Mouse (Mus musculus): ENCODE data around the gene Sdhaf3. TPM values are rescaled to one million over a fixed set of nuclear protein-coding genes. Genes with fewer than 3 reads are reported as not detected.
"Not testable (repeated sequence)": the region's sequence is repeated elsewhere in the genome, so short reads cannot be mapped to it uniquely, and the experiment has no call there.

Sdhaf3 gene
- 10 to 100 TPM in 7 of 26 experiments, 1 to 10 TPM in 13, under 1 TPM in 5, not detected in 1; 0.47 to 15.6 (median 6.0) TPM for total RNA-seq (2018; cell fraction: chromatin; rRNA removed)
- 1 to 10 TPM in 24 of 26 experiments, under 1 TPM in 2; 0.46 to 2.0 (median 1.4) TPM for total RNA-seq (2018; cell fraction: cytosol; rRNA removed)
- total RNA-seq (2018; cell fraction: nucleus; rRNA removed), result 10 to 100 TPM in 1 of 26 experiments, 1 to 10 TPM in 23, under 1 TPM in 2; 0.43 to 10.2 (median 3.4) TPM
- 1.1 to 2.2 TPM (median 1.5 TPM) in 3 replicates for polyA plus RNA-seq (2018)

DNA sequence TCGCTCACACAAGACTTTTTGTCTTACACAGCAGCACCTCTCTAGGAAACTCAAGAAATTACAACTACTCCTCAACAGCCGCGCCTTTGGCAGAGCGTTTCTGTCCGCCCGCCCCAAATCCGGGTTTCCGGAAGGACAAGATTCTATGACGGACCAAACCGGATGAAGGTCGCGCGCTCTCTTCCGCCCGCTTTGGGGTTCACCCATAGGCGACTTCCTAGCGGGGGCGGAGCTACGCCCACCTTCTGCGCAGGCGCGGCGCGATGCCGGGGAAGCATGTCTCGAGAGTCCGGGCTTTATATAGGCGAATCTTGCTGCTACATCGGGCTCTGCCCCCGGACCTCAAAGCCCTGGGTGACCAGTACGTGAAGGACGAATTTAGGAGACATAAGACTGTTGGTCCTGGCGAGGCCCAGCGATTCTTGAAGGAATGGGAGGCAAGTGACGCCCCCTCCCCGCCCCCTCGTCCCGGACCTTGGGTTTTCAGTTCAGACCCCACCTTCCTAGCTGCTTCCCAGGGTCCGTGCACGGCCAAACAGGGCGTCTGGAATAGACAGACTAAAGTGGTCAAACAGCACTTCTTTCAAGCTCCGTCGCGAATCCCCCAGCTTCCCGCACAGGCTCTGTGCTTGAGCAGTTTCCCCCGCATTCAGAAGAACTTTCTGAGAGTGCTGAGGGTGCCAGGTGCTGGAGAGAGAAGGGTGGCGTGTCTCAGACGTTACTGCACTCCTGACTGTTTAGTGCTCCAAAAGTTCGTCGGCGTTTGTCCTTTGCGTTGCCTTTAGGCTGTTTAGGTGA, at the start of gene Sdhaf3:
Gene Sdhaf3, plus strand, starts transcription at position 241 of the 798 bp plus-strand sequence.
- H3K79me2 ChIP-seq (ENCODE audit: inconsistent target), result no peaks in the 10 kb centered on the region
- under 1% methylated on average over 52 of the region's 52 CpGs for WGBS (ENCODE audit: missing documents)
- H3K4me3 ChIP-seq (ENCODE audit: inconsistent target), result peak within 1 kb of the TSS; percentile 95
- no peaks in the 10 kb centered on the region for H3K36me3 ChIP-seq (ENCODE audit: inconsistent target)
- H3K27ac ChIP-seq, result 0 out of 2 replicates have a peak within 1 kb of the TSS, but pooled peaks have one; percentile 8

GRCm38 (mm10) chr6:6909586-6909985, 46.2 kb upstream of the Sdhaf3 start:
- Histone ChIP-seq H3K27ac (no peak overlapping the region), H3K36me3 (ENCODE audit: inconsistent target) (no peaks in the 10 kb centered on the region), H3K79me2 (ENCODE audit: inconsistent target) (no peaks in the 10 kb centered on the region), H3K4me3 (ENCODE audit: inconsistent target) (no peak overlapping the region)
- 80% methylated on average over 8 of the region's 8 CpGs for WGBS (ENCODE audit: missing documents)

DNA sequence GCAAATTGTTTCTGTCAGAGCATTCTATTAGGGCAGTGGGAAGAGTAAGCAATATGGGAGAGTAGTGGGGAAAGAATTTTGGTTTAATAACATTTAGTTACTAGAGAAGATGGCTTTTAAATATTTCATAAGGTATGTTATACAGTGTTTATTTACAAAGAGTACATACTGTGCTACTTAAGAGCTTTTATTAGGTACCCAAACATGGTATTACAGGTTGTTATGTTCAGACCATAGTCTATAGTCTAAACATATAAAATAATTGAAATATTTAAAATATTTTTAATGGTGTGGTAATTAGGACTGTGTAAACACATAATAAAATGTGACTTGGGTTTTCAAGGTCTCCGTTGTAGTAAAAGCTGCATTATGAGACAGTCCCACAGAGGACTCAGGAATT, 41.5 kb upstream of the Sdhaf3 start:
- 85% methylated on average over 1 of the region's 1 CpGs for WGBS (ENCODE audit: missing documents)
- H3K27ac ChIP-seq, result no peak overlapping the region
- H3K36me3 ChIP-seq (ENCODE audit: inconsistent target), result no peaks in the 10 kb centered on the region
- no peak overlapping the region for H3K4me3 ChIP-seq (ENCODE audit: inconsistent target)
- H3K79me2 ChIP-seq (ENCODE audit: inconsistent target), result no peaks in the 10 kb centered on the region

DNA sequence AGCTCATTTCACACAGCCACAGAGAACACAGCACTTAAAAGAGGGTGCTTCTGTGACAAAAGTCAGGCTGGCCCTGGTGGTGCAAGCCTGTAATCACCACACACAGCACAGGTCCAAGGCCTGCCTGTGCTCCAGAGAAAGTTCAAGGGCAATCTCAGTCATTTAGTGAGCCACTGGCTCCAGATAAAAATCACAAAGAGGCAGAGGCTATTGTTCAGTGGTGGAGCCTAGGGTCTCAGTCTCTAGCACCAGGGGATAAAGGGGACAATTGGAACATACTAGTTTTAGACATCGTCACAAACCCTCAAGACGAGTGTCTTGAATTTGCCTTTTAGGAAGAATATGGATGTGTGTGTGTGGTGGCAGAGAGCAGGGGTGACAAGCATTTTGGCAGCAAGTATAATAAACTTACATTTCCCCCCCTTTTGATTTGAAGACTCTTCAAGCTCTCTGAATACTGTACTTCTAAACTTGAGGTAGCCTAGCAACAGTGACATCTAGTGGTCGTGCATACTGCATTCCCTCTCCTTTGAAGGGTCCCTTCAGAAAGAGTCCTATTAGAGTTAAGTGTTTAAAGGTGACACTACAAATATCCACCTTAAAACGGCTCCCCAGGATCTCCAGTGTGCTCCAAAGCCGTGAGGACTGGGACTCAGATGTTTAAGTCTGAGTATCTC, 40.8 kb upstream of the Sdhaf3 start:
- no peaks in the 10 kb centered on the region for H3K36me3 ChIP-seq (ENCODE audit: inconsistent target)
- H3K27ac ChIP-seq, result no peak overlapping the region
- 43% methylated on average over 5 of the region's 5 CpGs for WGBS (ENCODE audit: missing documents)
- H3K79me2 ChIP-seq (ENCODE audit: inconsistent target), result no peaks in the 10 kb centered on the region
- H3K4me3 ChIP-seq (ENCODE audit: inconsistent target), result no peak overlapping the region

- WGBS (ENCODE audit: missing documents), result 20% methylated on average over 9 of the region's 9 CpGs
- H3K4me3 ChIP-seq (ENCODE audit: inconsistent target), result no peak overlapping the region
- no peaks in the 10 kb centered on the region for H3K36me3 ChIP-seq (ENCODE audit: inconsistent target)
- no peaks in the 10 kb centered on the region for H3K79me2 ChIP-seq (ENCODE audit: inconsistent target)
- H3K27ac ChIP-seq, result no peak overlapping the region
Observed at GRCm38 (mm10) chr6:6915526-6915915, 40.3 kb upstream of the Sdhaf3 start.

DNA sequence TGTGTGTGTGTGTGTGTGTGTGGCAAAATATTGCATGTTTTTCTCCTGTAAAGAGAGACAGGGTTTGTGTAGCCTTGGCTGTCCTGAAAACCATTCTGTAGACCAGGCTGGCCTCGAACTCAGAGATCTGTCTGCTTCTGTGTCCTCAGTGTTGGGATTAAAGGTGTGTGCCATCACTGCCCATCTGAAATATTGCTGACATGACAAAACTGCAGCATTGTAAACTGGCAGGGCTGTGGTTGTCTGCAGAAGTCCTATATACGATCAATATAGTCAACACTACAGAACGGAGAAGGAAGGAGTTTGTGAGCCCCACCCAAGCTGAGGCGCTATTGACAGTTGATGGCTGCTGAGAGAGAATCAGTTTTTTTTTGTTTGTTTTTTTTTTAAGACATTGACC, 38.5 kb upstream of the Sdhaf3 start:
- H3K27ac ChIP-seq, result no peak overlapping the region
- no peak overlapping the region for H3K4me3 ChIP-seq (ENCODE audit: inconsistent target)
- H3K36me3 ChIP-seq (ENCODE audit: inconsistent target), result no peaks in the 10 kb centered on the region
- WGBS (ENCODE audit: missing documents), result 98% methylated on average over 4 of the region's 4 CpGs
- no peaks in the 10 kb centered on the region for H3K79me2 ChIP-seq (ENCODE audit: inconsistent target)

- 82% methylated on average over 1 of the region's 1 CpGs for WGBS (ENCODE audit: missing documents)
Observed at GRCm38 (mm10) chr6:6925264-6925663, 30.5 kb upstream of the Sdhaf3 start.

DNA sequence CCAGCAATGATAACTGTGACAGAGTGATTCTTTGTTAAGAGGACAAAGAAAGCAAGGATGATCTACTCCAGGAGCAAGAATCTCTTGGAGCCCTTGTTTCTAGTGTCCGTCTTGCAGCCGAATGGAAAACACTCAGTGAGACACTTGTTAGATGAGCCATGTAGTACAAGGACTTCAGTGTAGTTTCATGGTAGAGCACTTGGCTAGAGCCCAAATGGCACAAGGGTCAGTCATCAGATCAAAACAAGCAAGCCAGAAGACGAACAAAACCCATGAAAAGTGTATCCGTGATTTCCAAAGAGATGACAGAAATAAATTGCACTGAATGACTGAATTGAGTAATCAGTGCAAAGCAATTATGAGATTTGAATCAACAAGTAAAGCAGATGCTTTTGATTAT, 25.0 kb upstream of the Sdhaf3 start:
- WGBS (ENCODE audit: missing documents), result 87% methylated on average over 4 of the region's 4 CpGs
- Histone ChIP-seq H3K79me2 (ENCODE audit: inconsistent target) (no peaks in the 10 kb centered on the region), H3K27ac (no peak overlapping the region), H3K4me3 (ENCODE audit: inconsistent target) (no peak overlapping the region), H3K36me3 (ENCODE audit: inconsistent target) (no peaks in the 10 kb centered on the region)

More at GRCm38 (mm10) chr6:6925264-6925663, 30.5 kb upstream of the Sdhaf3 start:
- H3K36me3 ChIP-seq (ENCODE audit: inconsistent target), result no peaks in the 10 kb centered on the region
- no peak overlapping the region for H3K4me3 ChIP-seq (ENCODE audit: inconsistent target)
- H3K27ac ChIP-seq, result no peak overlapping the region
- H3K79me2 ChIP-seq (ENCODE audit: inconsistent target), result no peaks in the 10 kb centered on the region

DNA sequence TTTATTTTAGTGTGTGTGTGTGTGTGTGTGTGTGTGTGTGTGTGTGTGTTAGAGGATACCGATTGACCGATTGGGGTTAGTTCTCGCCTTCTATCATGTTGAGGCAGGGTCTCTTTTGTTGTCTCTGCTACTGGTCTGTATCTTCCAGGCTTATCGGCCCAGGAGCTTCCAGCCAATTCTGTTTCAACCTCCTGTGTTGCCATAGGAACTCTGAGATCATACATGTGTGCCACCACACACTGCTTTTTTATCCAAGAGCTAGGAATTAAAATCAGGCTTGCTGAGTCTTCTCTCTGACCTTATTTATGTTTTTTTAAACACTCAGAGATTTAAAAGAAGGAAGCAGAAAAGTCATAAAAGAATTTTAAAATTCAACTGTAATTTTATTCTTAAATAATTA, 24.3 kb upstream of the Sdhaf3 start:
- 79% methylated on average over 2 of the region's 4 CpGs for WGBS (ENCODE audit: missing documents)
- Histone ChIP-seq H3K27ac (no peak overlapping the region), H3K36me3 (ENCODE audit: inconsistent target) (no peaks in the 10 kb centered on the region), H3K4me3 (ENCODE audit: inconsistent target) (no peak overlapping the region), H3K79me2 (ENCODE audit: inconsistent target) (no peaks in the 10 kb centered on the region)

DNA sequence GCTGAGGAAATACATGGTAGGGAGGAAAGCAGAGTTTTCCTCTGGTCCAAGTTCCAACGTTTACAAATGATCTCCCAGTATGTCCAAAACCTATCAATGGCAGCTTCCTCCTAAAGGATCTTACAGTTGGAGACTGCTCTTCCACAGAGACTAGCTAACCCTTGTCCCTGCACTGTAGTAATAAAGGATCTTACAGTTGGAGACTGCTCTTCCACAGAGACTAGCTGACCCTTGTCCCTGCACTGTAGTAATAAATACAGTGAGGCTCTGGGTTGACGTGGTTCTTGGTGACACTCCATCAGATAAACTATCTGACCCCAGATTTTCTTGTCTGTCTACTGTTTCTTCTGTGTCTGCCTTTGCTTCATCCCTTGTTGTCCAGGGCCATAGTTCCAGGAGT, 15.0 kb upstream of the Sdhaf3 start:
- no peaks in the 10 kb centered on the region for H3K36me3 ChIP-seq (ENCODE audit: inconsistent target)
- no peaks in the 10 kb centered on the region for H3K79me2 ChIP-seq (ENCODE audit: inconsistent target)
- no peak overlapping the region for H3K4me3 ChIP-seq (ENCODE audit: inconsistent target)
- 56% methylated on average over 2 of the region's 2 CpGs for whole genome bisulfite sequencing (ENCODE audit: missing documents)
- H3K27ac ChIP-seq, result no peak overlapping the region

DNA sequence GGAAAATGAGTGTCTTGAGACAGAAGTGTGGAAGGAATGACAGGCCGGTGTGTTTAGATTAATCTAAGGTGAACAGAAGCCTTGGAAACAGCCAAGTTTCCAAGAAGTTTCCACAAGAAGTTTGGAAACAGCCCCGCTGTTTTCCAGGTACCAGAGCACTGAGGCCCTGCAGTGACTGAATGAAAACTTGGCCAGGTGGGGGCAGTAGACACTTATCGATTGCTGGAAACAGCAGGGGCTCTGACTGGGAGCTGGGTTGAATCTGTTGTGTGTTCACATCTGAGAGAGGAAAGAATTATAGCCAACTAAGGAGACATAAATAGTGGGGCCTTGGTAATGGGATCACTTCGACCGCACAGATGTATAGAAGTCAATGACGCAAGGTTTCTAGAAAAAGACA, 13.0 kb upstream of the Sdhaf3 start:
- Histone ChIP-seq H3K36me3 (ENCODE audit: inconsistent target) (no peaks in the 10 kb centered on the region), H3K4me3 (ENCODE audit: inconsistent target) (no peak overlapping the region), H3K79me2 (ENCODE audit: inconsistent target) (no peaks in the 10 kb centered on the region), H3K27ac (no peak overlapping the region)
- 52% methylated on average over 6 of the region's 6 CpGs for WGBS (ENCODE audit: missing documents)

DNA sequence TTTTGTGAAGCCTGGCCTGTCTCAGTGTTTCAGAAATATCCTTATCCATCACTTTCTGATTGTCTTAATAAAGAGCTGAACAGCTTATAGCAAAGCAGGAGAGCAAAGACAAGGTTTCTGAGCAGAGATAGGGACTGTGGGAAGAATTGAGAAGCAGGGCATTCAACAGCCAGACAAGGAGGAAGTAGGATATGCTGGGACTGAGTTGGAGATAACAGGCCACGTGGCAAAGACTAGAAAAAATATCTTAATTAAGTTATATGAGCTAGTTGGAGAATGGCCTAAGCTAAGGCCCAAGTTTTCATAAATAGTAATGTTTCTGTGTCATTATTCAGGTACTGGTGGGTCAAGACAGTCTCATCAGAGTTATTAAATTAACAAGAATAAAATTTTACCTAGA, 8.2 kb upstream of the Sdhaf3 start:
- Histone ChIP-seq H3K79me2 (ENCODE audit: inconsistent target) (no peaks in the 10 kb centered on the region), H3K27ac (no peak overlapping the region), H3K36me3 (ENCODE audit: inconsistent target) (no peaks in the 10 kb centered on the region), H3K4me3 (ENCODE audit: inconsistent target) (no peak overlapping the region)
- 0% methylated on average over 1 of the region's 1 CpGs for WGBS (ENCODE audit: missing documents)

DNA sequence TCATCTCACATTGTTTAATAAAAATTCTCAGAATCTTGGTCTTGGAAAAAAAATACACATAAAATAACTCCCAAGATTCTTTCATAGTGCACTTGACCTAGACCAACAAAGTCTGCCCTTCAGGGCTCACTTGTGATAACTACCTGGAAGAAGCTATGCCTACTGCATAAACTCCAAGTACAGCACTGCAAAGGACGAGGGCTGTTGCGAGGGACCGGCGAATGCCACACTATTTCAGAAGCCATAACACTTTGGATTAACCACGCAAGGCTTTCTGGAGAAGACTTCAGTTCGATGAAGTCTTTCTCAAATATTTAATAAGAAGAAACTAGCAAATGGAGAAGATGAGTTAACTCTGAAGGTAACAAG, 425 bp upstream of the Sdhaf3 start:
- H3K4me3 ChIP-seq (ENCODE audit: inconsistent target), result peak overlapping the region; percentile 95; the same call in 1 of the 2 replicates
- WGBS (ENCODE audit: missing documents), result 51% methylated on average over 6 of the region's 6 CpGs
- H3K79me2 ChIP-seq (ENCODE audit: inconsistent target), result no peaks in the 10 kb centered on the region
- H3K36me3 ChIP-seq (ENCODE audit: inconsistent target), result no peaks in the 10 kb centered on the region
- H3K27ac ChIP-seq, result no peak overlapping the region

GRCm38 (mm10) chr6:6959234-6959633, 3.4 kb downstream of the Sdhaf3 start:
- H3K27ac ChIP-seq; H3K79me2 ChIP-seq (ENCODE audit: inconsistent target); H3K36me3 ChIP-seq (ENCODE audit: inconsistent target); H3K4me3 ChIP-seq (ENCODE audit: inconsistent target): not testable (repeated sequence)
- WGBS (ENCODE audit: missing documents), result 86% methylated on average over 2 of the region's 4 CpGs

Measured in macrophage (primary cell).